ENCODE assay signal across 17 mouse cellular contexts in the genomic region with DNA sequence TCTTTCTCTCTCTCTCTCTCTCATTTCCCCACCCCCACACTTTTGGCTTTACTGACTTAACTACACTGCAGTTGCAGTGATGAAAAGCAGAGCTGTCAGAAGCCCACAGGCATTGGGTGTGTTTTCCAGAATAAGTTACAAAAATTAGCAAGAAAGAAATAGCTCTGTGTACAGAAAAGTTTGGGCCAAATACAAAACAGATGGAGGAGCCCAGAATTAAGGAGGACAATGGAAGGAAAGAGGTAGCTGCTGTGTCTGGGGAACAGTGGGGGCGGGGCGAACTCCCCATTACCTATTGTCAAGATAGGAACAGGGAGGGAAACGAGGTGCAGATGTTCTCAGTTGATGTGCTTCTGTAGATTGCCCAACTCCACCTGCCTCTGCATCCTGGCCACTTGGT.
"Had no signal": no experiment of that assay in that cellular context is flagged by ENCODE, and none has a peak within 500 bp of the region (broad histone marks: within the 10 kb centered on the region; RNA-seq: fewer than 3 reads in every experiment).

No protein-coding gene starts in this region.

- DNase-seq: kidney, adult 11 months; kidney, adult 9 months; kidney, postnatal 4 days; lung, adult 2 months; lung, postnatal 36 days; midbrain, embryonic 14.5 days; retina, postnatal 1 day; thymus, postnatal 36 days had no signal

- H3K4me2 ChIP-seq: liver, embryonic 11.5 days; liver, embryonic 15.5 days; neural tube, embryonic 12.5 days; stomach, embryonic 15.5 days had no signal

- H3K36me3 ChIP-seq: liver, embryonic 15.5 days; midbrain, embryonic 10.5 days; neural tube, embryonic 12.5 days; stomach, embryonic 15.5 days had no signal

- H3K27ac ChIP-seq: kidney, postnatal 0 days; layer of hippocampus, adult 2 months; liver, embryonic 15.5 days; midbrain, embryonic 10.5 days; neural tube, embryonic 12.5 days; stomach, embryonic 15.5 days had no signal

- H3K4me3 ChIP-seq: layer of hippocampus, adult 2 months; liver, embryonic 15.5 days; midbrain, embryonic 10.5 days; myocyte; neural tube, embryonic 12.5 days; stomach, embryonic 15.5 days had no signal

- H3K9me3 ChIP-seq: liver, embryonic 15.5 days; midbrain, embryonic 10.5 days; neural tube, embryonic 12.5 days; stomach, embryonic 15.5 days had no signal

- ATAC-seq: lung, postnatal 0 days had no signal

- H3K4me1 ChIP-seq: liver, embryonic 15.5 days; midbrain, embryonic 10.5 days; neural tube, embryonic 12.5 days; stomach, embryonic 15.5 days had no signal

- H3K27me3 ChIP-seq: liver, embryonic 15.5 days; neural tube, embryonic 12.5 days; stomach, embryonic 15.5 days had no signal

- H3K9ac ChIP-seq: liver, embryonic 15.5 days; neural tube, embryonic 12.5 days; stomach, embryonic 15.5 days had no signal
